Mouse (Mus musculus) frontal cortex, adult 2 months (tissue): ENCODE results near the gene Ubl7. TPM values are rescaled to one million over a fixed set of nuclear protein-coding genes. Genes with fewer than 3 reads are reported as not detected.

Source experiments
- DNase-seq, 2 experiments: peaks; one replicate each; pipeline ENCODE4 v3.0.0; 2022; ENCODE audit warnings: low spot score in 1 of 2; ENCODE audit errors: extremely low spot score in 1 of 2
- polyA plus RNA-seq: library from polyadenylated mRNA; depleted of rRNA; stranded (reverse); fragments of >200 nt; gene quantifications from 2 replicates; pipeline ENCODE4 v1.2.3, GENCODE M21; 2012

Gene Ubl7
- polyA plus RNA-seq, 1 experiment: 118 TPM

GRCm38 (mm10) chr9:57963998-57964395 is 53.2 kb downstream of the Ubl7 start:
- no peak for DNase-seq

- DNase-seq: no peak
These were observed 53.9 kb downstream of the Ubl7 start for GRCm38 (mm10) chr9:57964528-57965250.

GRCm38 (mm10) chr9:57965281-57966185 is 54.8 kb downstream of the Ubl7 start:
- DNase-seq: no peak

- peak; percentile 55 to 79 for DNase-seq
These were observed 56.6 kb downstream of the Ubl7 start for GRCm38 (mm10) chr9:57967237-57967960.

- no peak for DNase-seq
These were observed 57.5 kb downstream of the Ubl7 start for GRCm38 (mm10) chr9:57968166-57968771.

- DNase-seq: no peak
These were observed 58.2 kb downstream of the Ubl7 start for GRCm38 (mm10) chr9:57968783-57969542.

GRCm38 (mm10) chr9:57969736-57970495 is 59.1 kb downstream of the Ubl7 start:
- no peak for DNase-seq

GRCm38 (mm10) chr9:57971413-57971812 is 60.6 kb downstream of the Ubl7 start:
- no peak for DNase-seq

- DNase-seq: no peak
These were observed 61.4 kb downstream of the Ubl7 start for GRCm38 (mm10) chr9:57972141-57972591.

- DNase-seq: no peak
These were observed 62.1 kb downstream of the Ubl7 start for GRCm38 (mm10) chr9:57972776-57973439.

GRCm38 (mm10) chr9:57973440-57974066 is 62.8 kb downstream of the Ubl7 start:
- no peak for DNase-seq

GRCm38 (mm10) chr9:57974221-57974620 is 63.4 kb downstream of the Ubl7 start:
- DNase-seq: no peak

GRCm38 (mm10) chr9:57975200-57975821 is 64.5 kb downstream of the Ubl7 start:
- no peak for DNase-seq

- DNase-seq: no peak
These were observed 67.2 kb downstream of the Ubl7 start for GRCm38 (mm10) chr9:57978025-57978424.

GRCm38 (mm10) chr9:57978858-57979257 is 68.1 kb downstream of the Ubl7 start:
- DNase-seq: no peak
